Mouse (Mus musculus): Measurements from ENCODE around the gene Galk2. TPM values are rescaled to one million over a fixed set of nuclear protein-coding genes. Genes with fewer than 3 reads are reported as not detected.
A peak's percentile ranks its signal among the peaks of the same experiment; 100 is the strongest.

The Galk2 gene
- total RNA-seq, 2 experiments from 2014 or later: 3.3 to 4.0 TPM

GRCm38 (mm10) chr2:125933977-125934376 lies 75.1 kb downstream of the Galk2 start:
- no peak for DNase-seq
- intact Hi-C loops (cut with DNase I): no loop called here

GRCm38 (mm10) chr2:125936396-125936795 lies 77.5 kb downstream of the Galk2 start:
- intact Hi-C loops (cut with DNase I): no loop called here
- no peak for DNase-seq

- intact Hi-C loops (cut with DNase I): no loop called here
- DNase-seq: no peak
Measured at GRCm38 (mm10) chr2:125938993-125939642, 80.2 kb downstream of the Galk2 start.

GRCm38 (mm10) chr2:125941111-125941785 lies 82.3 kb downstream of the Galk2 start:
- intact Hi-C loops (cut with DNase I): no loop called here
- no peak for DNase-seq

GRCm38 (mm10) chr2:125943301-125943700 lies 84.4 kb downstream of the Galk2 start:
- intact Hi-C loops (cut with DNase I): no loop called here
- DNase-seq: no peak

- intact Hi-C loops (cut with DNase I): no loop called here
- no peak for DNase-seq
Measured at GRCm38 (mm10) chr2:125948195-125948594, 89.3 kb downstream of the Galk2 start.

GRCm38 (mm10) chr2:125968811-125969210 lies 109.9 kb downstream of the Galk2 start:
- intact Hi-C loops (cut with DNase I): no loop called here
- DNase-seq: no peak

GRCm38 (mm10) chr2:125973207-125973606 lies 114.3 kb downstream of the Galk2 start:
- DNase-seq: no peak
- intact Hi-C loops (cut with DNase I): no loop called here

GRCm38 (mm10) chr2:125975206-125975605 lies 116.3 kb downstream of the Galk2 start:
- intact Hi-C loops (cut with DNase I): no loop called here

GRCm38 (mm10) chr2:125975808-125976345 lies 117.0 kb downstream of the Galk2 start:
- DNase-seq: peak in 1 of 2 experiments; percentile 19
- intact Hi-C loops (cut with DNase I): no loop called here

More at GRCm38 (mm10) chr2:125975206-125975605, 116.3 kb downstream of the Galk2 start:
- no peak for DNase-seq

GRCm38 (mm10) chr2:126002291-126002690 lies 143.4 kb downstream of the Galk2 start:
- DNase-seq: no peak
- intact Hi-C loops (cut with DNase I): loop anchor here (10.0 kb wide), 2 partner anchors 107 to 513 kb away; no protein-coding TSS in a partner anchor

- intact Hi-C loops (cut with DNase I): loop anchor here (5.0 to 10.0 kb wide), 3 partner anchors 111 to 509 kb away; no protein-coding TSS in a partner anchor
Measured at GRCm38 (mm10) chr2:126006088-126006487, 147.2 kb downstream of the Galk2 start.

GRCm38 (mm10) chr2:126006742-126007141 lies 147.8 kb downstream of the Galk2 start:
- DNase-seq: no peak
- intact Hi-C loops (cut with DNase I): loop anchor here (1.0 to 10.0 kb wide), 4 partner anchors 112 to 508 kb away; no protein-coding TSS in a partner anchor

More at GRCm38 (mm10) chr2:126006088-126006487, 147.2 kb downstream of the Galk2 start:
- peak; percentile 23 to 25 for DNase-seq

GRCm38 (mm10) chr2:126014989-126015710 lies 156.2 kb downstream of the Galk2 start:
- no peak for DNase-seq
- intact Hi-C loops (cut with DNase I): no loop called here

GRCm38 (mm10) chr2:126015763-126016473 lies 157.0 kb downstream of the Galk2 start:
- DNase-seq: no peak
- intact Hi-C loops (cut with DNase I): no loop called here

- no peak for DNase-seq
- intact Hi-C loops (cut with DNase I): loop anchor here (5.0 to 10.0 kb wide), 2 partner anchors 113 to 139 kb away; no protein-coding TSS in a partner anchor
Measured at GRCm38 (mm10) chr2:126031186-126031900, 172.4 kb downstream of the Galk2 start.

GRCm38 (mm10) chr2:126033114-126033972 lies 174.4 kb downstream of the Galk2 start:
- DNase-seq: no peak
- intact Hi-C loops (cut with DNase I): loop anchor here (5.0 to 10.0 kb wide), 2 partner anchors 111 to 141 kb away; no protein-coding TSS in a partner anchor

Data from gastrocnemius, postnatal 36 days (tissue).